Mouse (Mus musculus): Measurements from ENCODE around the gene Adra1b.

DNA sequence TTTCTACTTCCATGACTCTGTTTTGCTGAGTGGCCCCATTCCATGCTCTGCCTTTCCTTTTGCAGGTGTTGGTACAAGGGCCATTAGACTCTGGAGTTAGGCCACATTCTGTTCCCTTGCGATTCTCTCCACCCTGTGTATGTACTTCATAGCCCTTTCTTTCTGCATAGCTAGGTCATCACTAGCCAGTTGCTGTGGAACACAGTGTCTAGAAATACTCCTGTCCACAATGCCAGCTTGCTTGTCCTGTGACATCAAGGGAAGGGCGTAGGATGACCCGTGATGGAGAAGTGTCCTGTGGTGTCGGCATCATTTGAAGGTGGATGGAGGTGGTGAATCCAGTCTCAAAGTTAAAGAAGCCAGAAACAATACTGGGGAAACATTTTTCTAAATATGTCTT is 74.2 kb downstream of the Adra1b start:
- TF ChIP-seq CTCF (IDR thresholded peaks at IDR 0.05; ENCODE audit: low read depth, low read length) (no peak), EP300 (IDR thresholded peaks at IDR 0.05; ENCODE audit: insufficient read depth, low read depth, low read length) (no peak), POLR2A (IDR thresholded peaks at IDR 0.05; ENCODE audit: insufficient read depth, low read length) (no peak)
